Mouse (Mus musculus) spleen, adult 2 months (tissue): ENCODE data around the gene Rgs12. TPM values are rescaled to one million over a fixed set of nuclear protein-coding genes. Genes with fewer than 3 reads are reported as not detected.

Source experiments
- DNase-seq, 2 experiments: peaks; one replicate each; pipeline versions ENCODE4 v3.0.0 to v3.0.0-alpha.2; 2012 to 2021; ENCODE audit warnings: low spot score in 2 of 2, low read depth in 1 of 2
- H3K27ac ChIP-seq: fragments of 200-500 bp; 2 replicates; pipeline ENCODE4 v1.5.1; 2012; ENCODE audit warnings: low read length, inconsistent platforms; ENCODE audit not compliant: insufficient read depth
- H3K27me3 ChIP-seq: fragments of 200-500 bp; 2 replicates; pipeline ENCODE4 v1.6.1; 2012; ENCODE audit warnings: mild to moderate bottlenecking, moderate library complexity, low read length, inconsistent platforms; ENCODE audit not compliant: control insufficient read depth, insufficient read depth
- H3K36me3 ChIP-seq: fragments of 200-500 bp; 2 replicates; pipeline ENCODE4 v1.6.1; 2012; ENCODE audit warnings: mild to moderate bottlenecking, low read length, inconsistent platforms; ENCODE audit not compliant: control insufficient read depth, insufficient read depth
- H3K4me1 ChIP-seq: fragments of 200-500 bp; 2 replicates; pipeline ENCODE4 v1.6.1; 2011; ENCODE audit warnings: inconsistent platforms; ENCODE audit not compliant: control insufficient read depth, insufficient read depth, insufficient read length
- H3K4me3 ChIP-seq: fragments of 200-500 bp; 2 replicates; pipeline ENCODE4 v1.5.1; 2011; ENCODE audit warnings: mild to moderate bottlenecking, inconsistent platforms; ENCODE audit not compliant: insufficient read depth, insufficient read length; ENCODE audit errors: extremely low read depth
- CTCF ChIP-seq: fragments of 200-500 bp; IDR thresholded peaks from 2 replicates; pipeline ENCODE4 v1.5.1; 2011; ENCODE audit warnings: mild to moderate bottlenecking, inconsistent platforms; ENCODE audit not compliant: insufficient read depth, insufficient read length, insufficient replicate concordance; ENCODE audit errors: extremely low read depth
- POLR2A ChIP-seq: fragments of 200-500 bp; IDR thresholded peaks from 2 replicates; pipeline ENCODE4 v1.6.1; 2011; ENCODE audit warnings: low read depth, low read length, inconsistent platforms
- WGBS: fragments of 180-500 bp; shearing (Covaris S2); methylation state at CpG from one replicate; pipeline ENCODE4 v1.1.7; 2018; 5-methylcytosine and 5-hydroxymethylcytosine counted together
- polyA plus RNA-seq: library from polyadenylated mRNA; depleted of rRNA; stranded (reverse); fragments of >200 nt; gene quantifications from 2 replicates; pipeline ENCODE4 v1.2.3, GENCODE M21; 2012; rRNA removed

Gene Rgs12
- polyA plus RNA-seq, 1 experiment: 30.1 TPM

GRCm38 (mm10) chr5:35073235-35073634, 124.0 kb downstream of the Rgs12 start:
- DNase-seq: no peak
- Histone ChIP-seq H3K27ac (no peak overlapping the region), H3K36me3 (no peaks in the 10 kb centered on the region), H3K4me1 (no peaks in the 10 kb centered on the region), H3K4me3 (no peak overlapping the region), H3K27me3 (no peaks in the 10 kb centered on the region)
- TF ChIP-seq CTCF: no peak
- TF ChIP-seq POLR2A: no peak
- 83% methylated on average over 11 of the region's 11 CpGs for WGBS

DNA sequence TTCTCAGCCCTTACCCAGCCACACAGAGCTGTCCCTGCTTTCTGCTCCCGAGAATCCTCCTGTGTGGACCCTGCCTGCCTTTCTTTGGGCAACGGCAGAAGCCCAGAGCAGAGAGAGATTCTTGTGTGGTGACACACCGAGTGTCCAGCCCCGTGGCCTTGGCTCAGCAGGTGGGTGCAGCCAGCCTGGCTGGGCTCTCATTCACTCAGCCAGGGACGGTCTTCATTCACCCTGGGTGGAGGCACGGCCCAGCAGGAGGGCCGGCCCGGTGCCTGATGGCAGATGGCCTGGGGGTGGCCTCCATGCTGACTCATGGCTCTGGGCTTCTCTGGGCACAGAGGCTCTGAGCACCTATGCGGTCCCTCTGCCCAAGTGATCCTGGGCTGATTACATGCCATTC, 124.7 kb downstream of the Rgs12 start:
- Histone ChIP-seq H3K4me3 (no peak overlapping the region), H3K27me3 (no peaks in the 10 kb centered on the region), H3K27ac (no peak overlapping the region), H3K36me3 (no peaks in the 10 kb centered on the region), H3K4me1 (no peaks in the 10 kb centered on the region)
- no peak for DNase-seq
- TF ChIP-seq POLR2A (no peak), CTCF (no peak)
- 86% methylated on average over 9 of the region's 9 CpGs for WGBS

DNA sequence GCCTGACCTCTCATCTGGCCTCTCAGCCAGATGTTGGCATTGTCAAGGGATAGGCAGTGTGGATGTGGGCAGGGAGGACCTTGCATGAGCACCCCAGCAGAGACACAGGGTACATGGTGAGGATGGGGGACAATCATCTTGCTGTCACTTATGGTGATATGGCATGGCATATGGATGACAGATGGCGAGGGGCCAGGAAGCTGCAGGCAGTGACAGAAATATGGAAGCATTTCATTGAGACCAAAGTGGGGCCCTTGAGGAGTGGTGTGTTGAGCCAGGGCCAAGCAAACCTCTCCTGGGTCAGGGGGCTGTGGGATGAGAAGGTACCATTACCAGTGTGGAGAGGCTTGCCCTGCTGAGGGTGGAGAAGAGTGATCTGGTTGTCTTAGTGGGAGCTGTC, 127.1 kb downstream of the Rgs12 start:
- no peak for TF ChIP-seq CTCF
- no peak for TF ChIP-seq POLR2A
- DNase-seq: no peak
- WGBS: 82% methylated on average over 1 of the region's 1 CpGs
- Histone ChIP-seq H3K27me3 (no peaks in the 10 kb centered on the region), H3K36me3 (no peaks in the 10 kb centered on the region), H3K4me3 (no peak overlapping the region), H3K4me1 (no peaks in the 10 kb centered on the region), H3K27ac (no peak overlapping the region)

DNA sequence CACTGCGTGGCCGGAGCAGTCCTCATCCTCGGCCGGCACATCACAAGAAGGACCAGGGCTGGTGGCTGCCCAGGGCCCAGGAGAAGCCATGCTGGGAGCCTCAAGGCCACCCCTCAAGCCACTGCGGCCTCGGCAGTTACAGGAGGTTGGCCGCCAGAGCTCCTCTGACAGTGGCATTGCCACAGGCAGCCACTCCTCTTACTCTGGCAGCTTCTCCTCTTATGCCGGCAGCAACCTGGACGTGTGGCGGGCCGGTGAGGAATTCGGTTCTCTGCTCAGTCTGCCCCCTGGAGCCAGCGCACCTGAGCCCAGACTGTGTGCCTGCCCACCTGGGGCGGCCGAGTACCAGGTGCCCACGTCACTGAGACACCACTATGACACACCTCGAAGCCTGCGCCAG, 129.9 kb downstream of the Rgs12 start:
- no peak overlapping the region for H3K4me3 ChIP-seq
- WGBS: 88% methylated on average over 18 of the region's 18 CpGs

DNA sequence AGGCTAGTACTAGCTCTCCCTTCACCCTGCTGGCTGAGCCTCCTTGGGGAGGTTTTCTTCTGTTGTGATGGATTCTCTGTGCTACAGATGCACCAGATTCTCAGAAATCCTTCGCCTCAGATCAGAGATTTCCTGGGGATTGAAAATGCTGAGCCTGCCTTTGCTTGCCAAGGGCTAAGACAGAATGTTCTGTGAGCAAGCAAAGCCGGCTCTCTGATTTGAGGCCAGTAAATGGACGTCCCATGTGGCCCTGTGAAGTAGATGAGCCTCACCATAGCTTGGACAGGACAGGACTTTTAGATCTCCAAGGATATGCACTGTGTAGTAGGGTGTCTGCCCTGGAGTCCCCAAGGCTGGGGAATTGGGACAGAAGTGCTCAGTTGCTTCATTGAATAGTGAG, 135.7 kb downstream of the Rgs12 start:
- Histone ChIP-seq H3K4me3 (no peak overlapping the region), H3K4me1 (no peaks in the 10 kb centered on the region), H3K27me3 (no peaks in the 10 kb centered on the region), H3K36me3 (no peaks in the 10 kb centered on the region), H3K27ac (no peak overlapping the region)
- no peak for DNase-seq
- 83% methylated on average over 3 of the region's 3 CpGs for WGBS
- TF ChIP-seq POLR2A: no peak
- TF ChIP-seq CTCF: no peak

More for the DNA sequence above, 129.9 kb downstream of the Rgs12 start:
- Histone ChIP-seq H3K4me1 (no peaks in the 10 kb centered on the region), H3K27ac (no peak overlapping the region), H3K36me3 (no peaks in the 10 kb centered on the region), H3K27me3 (no peaks in the 10 kb centered on the region)
- no peak for DNase-seq
- TF ChIP-seq POLR2A: no peak
- no peak for TF ChIP-seq CTCF

DNA sequence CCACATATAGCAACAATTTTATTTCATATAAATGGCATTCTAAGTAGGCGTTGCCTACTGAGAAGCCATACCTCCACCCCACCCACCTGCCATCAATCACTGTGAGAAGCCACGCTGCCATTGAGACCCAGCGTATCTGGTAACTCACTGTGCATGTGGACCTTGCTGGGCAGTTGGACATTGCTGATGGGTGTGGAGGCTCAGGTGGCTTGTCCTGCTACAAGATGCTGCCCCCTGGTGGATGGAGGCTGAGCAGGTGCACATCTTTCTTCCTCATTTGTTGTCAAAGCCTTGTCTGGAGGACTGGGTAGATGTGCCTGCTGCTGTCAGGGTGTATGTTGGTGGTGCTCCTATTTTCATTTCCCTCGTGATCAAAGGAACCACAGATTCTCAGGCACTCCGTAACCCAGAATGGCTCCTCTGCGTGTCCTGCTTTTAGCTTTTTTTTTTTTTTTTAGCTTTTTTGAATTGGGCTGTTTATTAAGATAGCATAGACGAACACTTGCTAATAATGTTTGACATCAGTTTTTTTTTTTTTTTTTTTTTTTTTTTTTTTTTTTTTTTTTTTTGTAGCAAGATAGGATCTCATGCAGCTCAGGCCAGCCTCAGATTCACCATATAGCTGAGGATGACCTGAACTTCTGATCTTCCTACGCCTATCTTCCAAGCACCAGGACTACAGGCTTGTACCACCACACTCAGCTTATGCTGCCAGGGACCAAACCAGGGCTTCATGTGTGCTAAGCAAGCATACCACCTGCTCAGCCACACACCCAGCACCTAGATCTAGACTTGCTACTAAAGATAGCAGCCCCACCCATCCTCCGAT, 139.8 kb downstream of the Rgs12 start:
- DNase-seq: peak; percentile 38 to 55
- no peak overlapping the region for H3K27ac ChIP-seq
- no peaks in the 10 kb centered on the region for H3K4me1 ChIP-seq
- no peak overlapping the region for H3K4me3 ChIP-seq
- WGBS: 59% methylated on average over 9 of the region's 9 CpGs
- peaks cover 13% of the 10 kb centered on the region for H3K36me3 ChIP-seq
- no peak for TF ChIP-seq POLR2A
- peak; percentile 67; the same call in 1 of the 2 replicates for TF ChIP-seq CTCF
- H3K27me3 ChIP-seq: no peaks in the 10 kb centered on the region

Other genes with a start within 250 kb of the Rgs12 start
- 11.9 TPM in 2 replicates for gene Htt, start 187.7 kb upstream of the Rgs12 start, polyA plus RNA-seq
- gene Msantd1, start 41.4 kb upstream of the Rgs12 start, polyA plus RNA-seq: 3.3 TPM in 2 replicates
- gene Hgfac, start 92.1 kb downstream of the Rgs12 start, polyA plus RNA-seq: 9.1 and 11.7 TPM in 2 replicates
- gene Dok7, start 107.3 kb downstream of the Rgs12 start, polyA plus RNA-seq: 0.31 and 0.54 TPM in 2 replicates
- 12.6 and 14.9 TPM in 2 replicates for gene Lrpap1, start 156.3 kb downstream of the Rgs12 start, polyA plus RNA-seq